Comparison of ENCODE assay signal across 26 mouse cellular contexts in the genomic region with DNA sequence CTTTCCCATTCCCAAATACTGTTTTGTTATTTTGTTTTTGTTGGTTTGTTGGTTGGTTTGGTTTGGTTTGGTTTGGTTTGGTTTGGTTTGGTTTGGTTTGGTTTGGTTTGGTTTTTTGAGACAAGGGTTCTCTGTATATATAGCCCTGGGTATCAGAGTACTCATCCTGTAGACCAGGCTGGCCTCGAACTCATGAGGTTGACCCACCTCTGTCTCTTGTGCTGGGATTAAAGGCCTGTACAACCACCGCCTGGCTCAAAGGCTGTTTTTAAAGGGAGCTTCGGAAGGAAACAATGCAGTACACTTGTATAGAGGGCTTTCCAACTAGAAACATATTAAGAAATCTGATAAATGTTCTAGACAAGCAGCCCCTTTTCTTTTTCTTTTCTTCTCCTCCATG.
"Had no signal": no experiment of that assay in that cellular context is flagged by ENCODE, and none has a peak within 500 bp of the region (broad histone marks: within the 10 kb centered on the region; RNA-seq: fewer than 3 reads in every experiment).

No protein-coding gene starts in this region.

- H3K9me3 ChIP-seq: heart, embryonic 10.5 days; heart, embryonic 13.5 days; heart, embryonic 15.5 days; hindbrain, embryonic 13.5 days; hindbrain, embryonic 15.5 days; kidney, embryonic 15.5 days; limb, embryonic 13.5 days; limb, embryonic 15.5 days; liver, embryonic 12.5 days had no signal

- H3K9ac ChIP-seq: heart, embryonic 13.5 days; heart, embryonic 15.5 days; hindbrain, embryonic 13.5 days; hindbrain, embryonic 15.5 days; kidney, embryonic 15.5 days; limb, embryonic 13.5 days; limb, embryonic 15.5 days; liver, embryonic 12.5 days; liver, embryonic 14.5 days had no signal

- H3K4me2 ChIP-seq: heart, embryonic 13.5 days; heart, embryonic 15.5 days; hindbrain, embryonic 13.5 days; hindbrain, embryonic 15.5 days; kidney, embryonic 15.5 days; limb, embryonic 13.5 days; limb, embryonic 15.5 days; liver, embryonic 12.5 days had no signal

- H3K27ac ChIP-seq: heart, embryonic 10.5 days; heart, embryonic 13.5 days; heart, embryonic 15.5 days; hindbrain, embryonic 13.5 days; hindbrain, embryonic 15.5 days; hindbrain, postnatal 0 days; kidney, embryonic 15.5 days; kidney, postnatal 0 days; limb, embryonic 13.5 days; limb, embryonic 15.5 days; liver, embryonic 12.5 days; liver, embryonic 14.5 days had no signal

- ATAC-seq: hindbrain, postnatal 0 days; intestine, embryonic 16.5 days; liver, embryonic 12.5 days had no signal

- H3K27me3 ChIP-seq: heart, embryonic 13.5 days; heart, embryonic 15.5 days; hindbrain, embryonic 13.5 days; hindbrain, embryonic 15.5 days; kidney, embryonic 15.5 days; limb, embryonic 13.5 days; limb, embryonic 15.5 days; liver, embryonic 12.5 days had no signal

- H3K4me1 ChIP-seq: heart, embryonic 10.5 days; heart, embryonic 13.5 days; heart, embryonic 15.5 days; limb, embryonic 15.5 days; liver, embryonic 12.5 days had no signal

- H3K4me3 ChIP-seq: heart, embryonic 10.5 days; heart, embryonic 13.5 days; heart, embryonic 15.5 days; hindbrain, embryonic 13.5 days; hindbrain, embryonic 15.5 days; kidney, embryonic 15.5 days; limb, embryonic 13.5 days; limb, embryonic 15.5 days; liver, embryonic 12.5 days had no signal

- H3K36me3 ChIP-seq: heart, embryonic 10.5 days; heart, embryonic 13.5 days; heart, embryonic 15.5 days; hindbrain, embryonic 13.5 days; hindbrain, embryonic 15.5 days; kidney, embryonic 15.5 days; limb, embryonic 13.5 days; limb, embryonic 15.5 days; liver, embryonic 12.5 days had no signal

- DNase-seq: gastrocnemius, postnatal 14 days; gastrocnemius, postnatal 36 days; heart, adult 18-20 months; heart, postnatal 14 days; heart, postnatal 36 days; kidney, adult 11 months; kidney, adult 2 months; kidney, adult 9 months; kidney, postnatal 14 days; kidney, postnatal 36 days; layer of hippocampus, adult 9-11 months; layer of hippocampus, postnatal 36 days; left cerebral cortex, postnatal 4 days had no signal
